12 mouse cellular contexts compared by ENCODE assay signal in genomic region chr6:4004808-4005207, GRCm38 (mm10). TPM values are rescaled to one million over a fixed set of nuclear protein-coding genes. Genes with fewer than 3 reads are reported as not detected.
DNase-seq lines count a peak whose midpoint lies in the region; ATAC-seq and TF ChIP-seq lines count a peak whose summit lies in the region.
"Had no signal": no experiment of that assay in that cellular context is flagged by ENCODE, and none has a peak within 500 bp of the region (broad histone marks: within the 10 kb centered on the region; RNA-seq: fewer than 3 reads in every experiment).

No protein-coding gene starts in this region.

- H3K4me3 ChIP-seq in forebrain, embryonic 10.5 days, result peak overlapping the region; percentile 54
- no peak overlapping the region for H3K4me3 ChIP-seq in forebrain, embryonic 16.5 days (replicated peaks; ENCODE audit: low read length)
- H3K4me3 ChIP-seq in kidney, postnatal 0 days (replicated peaks; ENCODE audit: low read depth, low read length), result peak overlapping the region; percentile 57
- H3K4me3 ChIP-seq in embryonic facial prominence, embryonic 15.5 days (replicated peaks), result peak overlapping the region; percentile 53
- H3K4me3 ChIP-seq in liver, embryonic 13.5 days (replicated peaks), result peak overlapping the region; percentile 56; the same call in 1 of the 2 replicates
- H3K4me3 ChIP-seq in thymus, adult 2 months (ENCODE audit: control insufficient read depth, insufficient read depth, low read length), result no peak overlapping the region

- no peak for ATAC-seq in forebrain, embryonic 16.5 days
- no peak for ATAC-seq in kidney, postnatal 0 days (replicated peaks; ENCODE audit: low FRiP score, low read depth)
- no peak for ATAC-seq in embryonic facial prominence, embryonic 15.5 days (ENCODE audit: insufficient number of reproducible peaks, low FRiP score, low TSS enrichment, low read depth)
- ATAC-seq in liver, embryonic 13.5 days (ENCODE audit: low read depth), result no peak

- TF ChIP-seq CTCF in kidney, postnatal 0 days (IDR thresholded peaks at IDR 0.05; ENCODE audit: low read depth), result no peak
- no peak for TF ChIP-seq CTCF in thymus, adult 2 months (IDR thresholded peaks at IDR 0.05; ENCODE audit: borderline replicate concordance, control insufficient read depth, extremely low read depth, insufficient read depth, low read length, poor library complexity)

- no peak overlapping the region for H3K4me2 ChIP-seq in forebrain, embryonic 16.5 days (ENCODE audit: low read length)
- peak overlapping the region; percentile 84 for H3K4me2 ChIP-seq in kidney, postnatal 0 days (ENCODE audit: low read length)
- H3K4me2 ChIP-seq in embryonic facial prominence, embryonic 15.5 days (replicated peaks), result peak overlapping the region; percentile 80
- H3K4me2 ChIP-seq in liver, embryonic 13.5 days, result no peak overlapping the region

- peaks cover 12% of the 10 kb centered on the region for H3K4me1 ChIP-seq in forebrain, embryonic 10.5 days
- peaks cover 4% of the 10 kb centered on the region for H3K4me1 ChIP-seq in forebrain, embryonic 16.5 days (replicated peaks; ENCODE audit: control insufficient read depth, insufficient read depth, low read length)
- H3K4me1 ChIP-seq in kidney, postnatal 0 days (replicated peaks; ENCODE audit: insufficient read depth, low read length), result no peaks in the 10 kb centered on the region
- no peaks in the 10 kb centered on the region; the same call in none of the 2 replicates for H3K4me1 ChIP-seq in embryonic facial prominence, embryonic 15.5 days
- no peaks in the 10 kb centered on the region for H3K4me1 ChIP-seq in liver, embryonic 13.5 days (replicated peaks)
- H3K4me1 ChIP-seq in thymus, adult 2 months (replicated peaks; ENCODE audit: control insufficient read depth, insufficient read depth, low read length), result no peaks in the 10 kb centered on the region

- WGBS in forebrain, embryonic 10.5 days, result 83% methylated on average over 2 of the region's 2 CpGs
- 70% methylated on average over 2 of the region's 2 CpGs for WGBS in forebrain, embryonic 16.5 days
- WGBS in kidney, postnatal 0 days, result 51% methylated on average over 2 of the region's 2 CpGs
- WGBS in embryonic facial prominence, embryonic 15.5 days, result 62% methylated on average over 2 of the region's 2 CpGs
- WGBS in liver, embryonic 13.5 days (ENCODE audit: insufficient replicate concordance), result 40% methylated on average over 2 of the region's 2 CpGs
- WGBS in thymus, adult 2 months, result 68% methylated on average over 2 of the region's 2 CpGs

- no peak overlapping the region for H3K27ac ChIP-seq in forebrain, embryonic 10.5 days
- no peak overlapping the region for H3K27ac ChIP-seq in forebrain, embryonic 16.5 days (ENCODE audit: low read length)
- peak overlapping the region; percentile 92; the same call in 1 of the 2 replicates for H3K27ac ChIP-seq in kidney, postnatal 0 days
- no peak overlapping the region for H3K27ac ChIP-seq in embryonic facial prominence, embryonic 15.5 days (replicated peaks)
- no peak overlapping the region for H3K27ac ChIP-seq in liver, embryonic 13.5 days
- no peak overlapping the region for H3K27ac ChIP-seq in thymus, adult 2 months (ENCODE audit: control insufficient read depth, insufficient read depth, low read length)
- H3K27ac ChIP-seq: forebrain, embryonic 13.5 days had no signal

- no peaks in the 10 kb centered on the region for H3K36me3 ChIP-seq in forebrain, embryonic 10.5 days (replicated peaks)
- H3K36me3 ChIP-seq in forebrain, embryonic 16.5 days (ENCODE audit: control insufficient read depth, insufficient read depth), result no peaks in the 10 kb centered on the region
- no peaks in the 10 kb centered on the region for H3K36me3 ChIP-seq in kidney, postnatal 0 days (ENCODE audit: insufficient read depth, low read length)
- no peaks in the 10 kb centered on the region for H3K36me3 ChIP-seq in embryonic facial prominence, embryonic 15.5 days
- H3K36me3 ChIP-seq in liver, embryonic 13.5 days, result no peaks in the 10 kb centered on the region
- H3K36me3 ChIP-seq in thymus, adult 2 months (ENCODE audit: control insufficient read depth, insufficient read depth, low read length), result no peaks in the 10 kb centered on the region

- no peaks in the 10 kb centered on the region for H3K9me3 ChIP-seq in forebrain, embryonic 10.5 days
- H3K9me3 ChIP-seq in forebrain, embryonic 16.5 days (ENCODE audit: control insufficient read depth, low read length), result no peaks in the 10 kb centered on the region
- no peaks in the 10 kb centered on the region for H3K9me3 ChIP-seq in kidney, postnatal 0 days (replicated peaks; ENCODE audit: low read length)
- H3K9me3 ChIP-seq in embryonic facial prominence, embryonic 15.5 days (replicated peaks), result no peaks in the 10 kb centered on the region
- no peaks in the 10 kb centered on the region for H3K9me3 ChIP-seq in liver, embryonic 13.5 days (replicated peaks)
- H3K9me3 ChIP-seq: forebrain, embryonic 13.5 days had no signal

- DNase-seq in forebrain, embryonic 10.5 days (ENCODE audit: extremely low spot score, low spot score), result no peak
- no peak for DNase-seq in kidney, postnatal 0 days (ENCODE audit: low spot score)
- no peak for DNase-seq in kidney, adult 8-10 months
- no peak for DNase-seq in liver, embryonic 13.5 days
- no peak for DNase-seq in thymus, adult 2 months
- no peak for DNase-seq in spleen, postnatal 36 days (ENCODE audit: low spot score in 2 of 2)
- DNase-seq: adrenal gland, postnatal 36 days; cerebellum, adult 9-11 months had no signal

- TF ChIP-seq POLR2A in thymus, adult 2 months (IDR thresholded peaks at IDR 0.05; ENCODE audit: control insufficient read depth, extremely low read depth, insufficient read depth, low read length, poor library complexity), result no peak

- no peak overlapping the region for H3K9ac ChIP-seq in forebrain, embryonic 16.5 days (replicated peaks; ENCODE audit: low read depth, low read length)
- no peak overlapping the region for H3K9ac ChIP-seq in kidney, postnatal 0 days (ENCODE audit: low read depth, low read length)
- H3K9ac ChIP-seq in embryonic facial prominence, embryonic 15.5 days, result no peak overlapping the region
- no peak overlapping the region for H3K9ac ChIP-seq in liver, embryonic 13.5 days

- no peaks in the 10 kb centered on the region for H3K27me3 ChIP-seq in forebrain, embryonic 10.5 days (ENCODE audit: poor library complexity, severe bottlenecking)
- no peaks in the 10 kb centered on the region for H3K27me3 ChIP-seq in forebrain, embryonic 16.5 days (replicated peaks; ENCODE audit: control insufficient read depth, insufficient read depth, low read length)
- no peaks in the 10 kb centered on the region for H3K27me3 ChIP-seq in kidney, postnatal 0 days (ENCODE audit: insufficient read depth, low read length)
- H3K27me3 ChIP-seq in embryonic facial prominence, embryonic 15.5 days, result no peaks in the 10 kb centered on the region
- no peaks in the 10 kb centered on the region for H3K27me3 ChIP-seq in liver, embryonic 13.5 days
- no peaks in the 10 kb centered on the region for H3K27me3 ChIP-seq in thymus, adult 2 months (ENCODE audit: control insufficient read depth, insufficient read depth, low read length)
- H3K27me3 ChIP-seq: forebrain, embryonic 13.5 days had no signal

RNA-seq across cellular contexts. Expression of gene Gng11, which starts 1.1 kb away (rescaled TPM):
- polyA plus RNA-seq in forebrain, embryonic 10.5 days (2016; fragmentation: Nextera tagmentation; extraction: Ambion mirVana), result 24.3 and 26.4 TPM in 2 replicates
- polyA plus RNA-seq in forebrain, embryonic 16.5 days (2015; fragmentation: Nextera tagmentation; extraction: Ambion mirVana), result 18.4 and 23.7 TPM in 2 replicates
- polyA plus RNA-seq in kidney, postnatal 0 days (2015; fragmentation: Nextera tagmentation; extraction: Ambion mirVana), result 107 and 129 TPM in 2 replicates
- polyA plus RNA-seq in embryonic facial prominence, embryonic 15.5 days (2015; fragmentation: Nextera tagmentation; extraction: Ambion mirVana), result 84.7 and 87.0 TPM in 2 replicates
- 21.1 and 24.5 TPM in 2 replicates for polyA plus RNA-seq in liver, embryonic 13.5 days (2015; fragmentation: Nextera tagmentation; extraction: Ambion mirVana)
- 1.1 and 1.7 TPM in 2 replicates for polyA plus RNA-seq in thymus, adult 2 months (2012; rRNA removed)

RNA-seq across cellular contexts. Expression of gene Gngt1, which starts 11.2 kb away (rescaled TPM):
- polyA plus RNA-seq in forebrain, embryonic 10.5 days (2016; fragmentation: Nextera tagmentation; extraction: Ambion mirVana), result not detected in 2 replicates
- polyA plus RNA-seq in forebrain, embryonic 16.5 days (2015; fragmentation: Nextera tagmentation; extraction: Ambion mirVana), result not detected in 2 replicates
- polyA plus RNA-seq in kidney, postnatal 0 days (2015; fragmentation: Nextera tagmentation; extraction: Ambion mirVana), result 0.09 TPM in 1 of 2 replicates, not detected in the other
- 0.32 and 0.56 TPM in 2 replicates for polyA plus RNA-seq in embryonic facial prominence, embryonic 15.5 days (2015; fragmentation: Nextera tagmentation; extraction: Ambion mirVana)
- not detected in 2 replicates for polyA plus RNA-seq in liver, embryonic 13.5 days (2015; fragmentation: Nextera tagmentation; extraction: Ambion mirVana)
- not detected in 2 replicates for polyA plus RNA-seq in thymus, adult 2 months (2012; rRNA removed)
- polyA plus RNA-seq: forebrain, embryonic 13.5 days; limb, embryonic 11.5 days had no signal

RNA-seq across cellular contexts. Expression of gene Tfpi2, which starts 16.1 kb away (rescaled TPM):
- polyA plus RNA-seq in forebrain, embryonic 10.5 days (2016; fragmentation: Nextera tagmentation; extraction: Ambion mirVana), result 0.49 and 0.53 TPM in 2 replicates
- 0.41 and 0.46 TPM in 2 replicates for polyA plus RNA-seq in forebrain, embryonic 16.5 days (2015; fragmentation: Nextera tagmentation; extraction: Ambion mirVana)
- 5.5 and 6.3 TPM in 2 replicates for polyA plus RNA-seq in kidney, postnatal 0 days (2015; fragmentation: Nextera tagmentation; extraction: Ambion mirVana)
- 2.4 and 2.9 TPM in 2 replicates for polyA plus RNA-seq in embryonic facial prominence, embryonic 15.5 days (2015; fragmentation: Nextera tagmentation; extraction: Ambion mirVana)
- polyA plus RNA-seq in liver, embryonic 13.5 days (2015; fragmentation: Nextera tagmentation; extraction: Ambion mirVana), result 15.8 and 23.1 TPM in 2 replicates
- 0.51 and 0.96 TPM in 2 replicates for polyA plus RNA-seq in thymus, adult 2 months (2012; rRNA removed)

Comparison
In these comparisons a context has a peak if more than half of its experiments do, and no peak if none do; other contexts are left out.
1. H3K4me3 ChIP-seq: peak in forebrain, embryonic 10.5 days (single experiment), kidney, postnatal 0 days (single experiment), embryonic facial prominence, embryonic 15.5 days (single experiment) and liver, embryonic 13.5 days (single experiment); none in forebrain, embryonic 16.5 days (single experiment) and thymus, adult 2 months (single experiment).
2. H3K4me2 ChIP-seq: peak in kidney, postnatal 0 days (single experiment) and embryonic facial prominence, embryonic 15.5 days (single experiment); none in forebrain, embryonic 16.5 days (single experiment) and liver, embryonic 13.5 days (single experiment).